Mouse (Mus musculus): ENCODE measurements around the gene Hs1bp3. TPM values are rescaled to one million over a fixed set of nuclear protein-coding genes. Genes with fewer than 3 reads are reported as not detected.

The Hs1bp3 gene
- 10 to 100 TPM in 1 of 2 experiments, 1 to 10 TPM in 1; 7.2 to 11.0 TPM for total RNA-seq (2021)

DNA sequence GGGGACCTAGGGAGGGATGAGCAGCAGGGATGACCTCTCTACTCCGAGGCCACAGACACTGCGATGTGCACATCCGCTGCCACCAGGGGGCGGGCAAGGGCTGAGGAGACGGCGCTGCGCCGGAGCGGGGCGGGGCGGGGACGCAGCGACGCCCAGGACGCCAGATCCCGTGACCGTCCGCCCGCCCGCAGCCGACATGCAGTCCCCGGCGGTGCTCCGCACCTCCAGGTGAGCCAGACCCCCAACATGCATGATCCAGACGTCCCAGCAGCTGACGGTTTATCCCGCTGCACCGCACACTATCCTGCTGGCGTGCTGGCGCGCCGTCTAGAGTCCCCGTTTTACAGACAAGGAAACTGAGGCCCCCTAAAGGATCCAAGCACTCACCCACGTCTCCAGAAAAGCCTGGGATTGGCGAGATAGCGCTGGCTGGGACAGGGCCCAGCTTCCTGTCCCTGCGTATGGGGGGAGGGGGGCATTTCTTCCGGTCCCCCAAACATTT lies at the start of gene Hs1bp3:
TSS of gene Hs1bp3 (plus strand) at position 163 of the 502 bp plus-strand sequence.
- peak; percentile 94 for DNase-seq

DNA sequence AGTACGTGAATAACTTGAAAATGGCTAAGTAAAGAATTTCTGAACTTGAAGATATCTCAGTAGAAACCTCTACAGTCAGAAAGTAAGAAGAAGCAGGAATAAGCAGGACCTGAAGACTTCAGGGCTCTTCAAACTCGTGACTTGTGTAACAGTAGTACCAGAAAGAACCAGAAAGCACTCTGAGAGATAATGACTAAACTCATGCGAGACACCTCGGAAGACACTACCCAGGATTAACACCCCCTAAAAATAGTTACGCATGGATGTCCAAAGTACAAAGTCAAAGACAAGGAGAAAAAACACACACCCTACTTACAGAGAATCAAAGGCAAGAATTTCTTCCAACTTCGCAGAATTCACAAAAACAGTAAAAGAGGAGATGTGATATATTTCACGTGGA lies 46.9 kb upstream of the Hs1bp3 start:
- DNase-seq: no peak

DNA sequence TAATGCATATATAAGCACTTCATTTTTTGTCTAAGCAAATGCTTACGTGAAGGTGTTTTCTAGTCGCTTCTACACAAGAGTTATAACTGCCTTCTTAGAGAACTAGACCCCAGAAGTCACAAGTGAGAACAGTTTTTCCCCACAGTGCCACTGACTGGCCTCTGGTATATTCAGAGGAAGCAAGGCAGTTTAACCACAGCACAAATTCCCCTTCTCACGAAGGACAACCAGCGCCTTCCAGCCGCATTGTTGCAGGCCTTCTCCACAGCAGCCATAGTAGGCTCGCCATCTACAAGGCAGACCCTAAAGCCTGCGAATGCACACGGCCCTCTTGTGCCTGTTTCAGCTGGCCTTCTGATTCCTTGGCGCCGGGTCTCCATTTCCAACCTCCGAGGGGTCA lies 43.6 kb upstream of the Hs1bp3 start:
- no peak for DNase-seq

DNA sequence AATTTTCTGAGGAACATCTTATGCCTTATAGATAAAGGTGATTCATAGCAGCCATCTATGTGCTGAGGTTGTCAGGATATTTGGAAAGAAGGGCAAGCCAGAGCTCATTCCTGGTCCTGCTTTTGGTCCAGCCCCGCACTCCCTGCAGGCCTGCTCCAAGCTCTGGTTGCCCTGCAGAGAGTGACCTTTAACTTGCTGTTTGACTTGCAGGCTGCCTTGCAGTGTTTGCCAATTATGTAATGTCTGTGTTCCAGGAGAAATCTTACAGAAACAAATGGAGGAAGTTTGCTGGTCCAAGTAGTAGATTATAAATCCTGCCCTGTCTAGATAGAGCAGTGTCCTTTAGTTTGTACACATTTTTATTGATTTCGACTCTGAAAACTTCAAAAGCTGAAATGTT lies 41.8 kb upstream of the Hs1bp3 start:
- DNase-seq: no peak

DNA sequence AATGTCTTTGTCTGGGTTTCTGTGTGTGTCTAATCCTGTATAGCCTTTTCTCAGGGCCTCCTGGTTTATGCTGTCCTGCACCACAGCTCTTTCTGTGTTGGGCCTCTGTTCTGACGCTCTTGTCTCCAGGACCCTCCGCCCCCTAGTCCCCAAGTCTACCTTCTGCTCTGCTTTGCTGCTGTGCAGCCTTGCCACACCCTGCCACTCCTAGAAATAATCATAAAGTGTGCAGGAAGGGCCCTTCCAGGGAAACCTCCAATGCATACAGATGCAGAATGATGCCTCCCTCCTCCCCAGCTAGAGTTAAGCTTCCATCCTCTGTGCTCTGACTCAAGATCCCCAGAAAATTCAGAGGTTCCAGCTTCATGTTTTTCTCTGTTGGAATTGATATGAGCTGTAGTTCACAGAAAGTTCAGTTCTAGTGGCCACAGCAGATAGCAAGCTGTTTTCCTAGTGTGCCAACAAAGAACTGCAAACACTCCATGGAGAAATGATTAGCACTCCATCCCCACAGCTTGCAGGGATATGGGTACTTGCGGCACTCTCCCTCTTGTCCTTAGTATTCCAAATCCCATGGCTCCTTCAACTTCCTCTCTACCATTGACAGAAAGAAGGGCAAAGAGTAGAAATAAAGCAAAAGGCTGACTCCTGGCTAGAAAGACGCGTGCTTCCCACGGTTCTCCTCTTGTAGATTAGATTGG lies 39.6 kb upstream of the Hs1bp3 start:
- no peak for DNase-seq

DNA sequence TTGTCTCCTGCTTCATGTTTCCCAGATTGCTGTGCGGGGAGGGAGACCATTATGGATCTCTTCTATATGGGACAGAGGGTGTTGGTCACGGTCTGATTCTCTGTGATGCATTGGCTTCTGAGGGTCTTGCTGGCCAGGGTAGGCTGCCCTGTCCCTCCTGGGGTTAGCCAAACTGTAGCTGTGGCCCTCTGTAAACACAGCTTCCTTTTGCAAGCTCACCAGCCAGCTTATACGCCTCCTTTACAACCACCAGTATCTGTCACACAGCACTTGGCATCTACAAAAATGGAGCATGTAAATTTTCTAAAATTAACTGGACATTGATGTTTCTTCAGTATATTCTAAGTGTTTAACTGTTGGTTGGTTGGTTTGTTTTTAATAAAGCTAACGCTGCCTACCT lies 37.8 kb upstream of the Hs1bp3 start:
- no peak for DNase-seq

DNA sequence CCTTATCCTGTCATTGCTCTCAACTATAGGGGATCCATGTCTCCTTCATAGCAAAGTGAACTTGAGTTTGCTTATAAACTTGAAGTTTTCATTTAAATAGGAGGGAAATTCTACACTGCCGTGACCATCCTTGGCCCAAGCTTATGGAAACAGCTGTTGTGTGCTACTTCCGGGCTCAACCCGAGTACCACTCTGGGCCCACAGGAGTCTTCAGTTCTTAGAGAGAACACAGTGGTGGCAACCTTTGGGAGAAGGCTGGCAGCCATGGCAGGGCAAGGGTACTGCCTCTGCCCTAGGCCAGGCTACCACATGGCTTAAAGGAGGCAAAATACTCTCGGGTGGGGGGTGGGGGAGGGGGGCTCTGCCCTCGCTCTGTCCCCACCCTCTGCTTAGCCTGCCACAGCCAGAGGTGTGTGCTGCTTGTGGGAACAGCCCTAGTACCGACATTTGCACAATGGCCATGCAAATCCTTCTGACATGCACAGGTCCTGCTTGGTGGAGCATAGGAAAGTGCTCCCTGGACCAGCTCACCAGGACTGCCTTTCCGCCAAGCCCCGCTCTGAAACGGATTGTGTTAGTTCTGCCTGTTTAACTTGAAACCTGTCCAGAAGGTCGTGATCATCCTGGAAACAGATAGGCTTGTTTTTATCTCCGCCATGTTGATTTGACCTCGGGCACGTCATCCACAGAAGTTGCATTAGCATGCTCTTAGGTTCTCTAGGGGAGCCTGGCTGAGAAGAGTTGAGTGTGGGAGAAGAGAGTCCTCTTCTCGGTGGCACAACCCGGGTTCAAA lies 31.8 kb upstream of the Hs1bp3 start:
- DNase-seq: no peak

DNA sequence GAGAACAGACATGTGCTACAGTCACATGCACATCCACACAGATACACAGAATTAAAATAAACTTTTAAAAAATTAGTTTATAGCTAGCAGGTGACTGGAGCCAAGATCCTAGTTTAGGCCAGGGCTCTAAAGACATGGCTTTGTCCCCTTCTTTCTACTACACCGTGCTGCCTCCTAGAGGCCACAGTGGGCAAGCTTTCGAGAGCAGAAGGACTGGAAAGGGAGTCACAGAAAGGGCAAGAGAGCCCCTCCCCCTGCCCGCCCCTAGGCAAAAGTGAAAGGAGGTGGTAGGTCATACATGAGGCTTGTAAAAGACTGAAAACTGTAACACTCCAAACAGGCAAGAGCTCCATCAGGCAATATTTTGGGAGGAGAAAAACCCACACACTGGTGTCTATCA lies 25.3 kb upstream of the Hs1bp3 start:
- DNase-seq: no peak

DNA sequence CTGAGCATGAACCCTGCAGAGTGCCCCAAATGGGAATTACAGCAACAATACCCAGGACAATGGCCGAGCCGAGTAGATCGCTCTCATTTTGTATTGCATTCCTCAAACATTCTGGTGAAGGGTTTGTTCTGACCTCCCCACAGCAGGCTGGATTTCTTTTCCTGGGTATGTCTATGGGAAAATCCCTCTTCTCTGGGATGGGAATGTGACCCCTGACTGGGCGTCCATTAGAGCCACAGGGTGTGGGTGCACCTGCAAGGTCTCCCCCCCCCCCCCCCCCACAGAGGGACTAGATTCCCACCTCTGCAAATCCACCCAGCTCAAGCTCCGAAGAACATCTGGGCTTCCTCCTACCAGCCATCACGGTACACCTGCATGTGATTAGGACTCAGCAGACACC lies 24.1 kb upstream of the Hs1bp3 start:
- no peak for DNase-seq

DNA sequence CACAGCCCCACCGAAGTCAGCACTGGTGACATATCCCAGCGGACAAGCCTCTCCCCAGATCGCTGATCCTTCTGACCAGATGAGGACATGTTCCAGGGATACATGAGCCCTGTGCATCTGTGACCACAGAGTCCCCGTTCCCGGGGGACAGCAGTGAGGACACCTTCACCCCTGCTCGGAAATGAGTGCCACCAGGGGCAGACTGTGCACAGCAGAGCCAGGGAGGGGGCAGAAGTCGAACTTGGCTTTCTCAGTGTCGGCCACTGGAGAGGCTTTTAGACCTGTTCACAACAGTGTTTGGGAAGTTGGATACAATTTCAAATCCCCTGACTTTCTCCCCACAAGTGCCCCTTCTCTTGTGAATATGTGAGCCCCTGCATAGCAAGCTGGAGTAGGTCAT lies 23.7 kb upstream of the Hs1bp3 start:
- DNase-seq: no peak

DNA sequence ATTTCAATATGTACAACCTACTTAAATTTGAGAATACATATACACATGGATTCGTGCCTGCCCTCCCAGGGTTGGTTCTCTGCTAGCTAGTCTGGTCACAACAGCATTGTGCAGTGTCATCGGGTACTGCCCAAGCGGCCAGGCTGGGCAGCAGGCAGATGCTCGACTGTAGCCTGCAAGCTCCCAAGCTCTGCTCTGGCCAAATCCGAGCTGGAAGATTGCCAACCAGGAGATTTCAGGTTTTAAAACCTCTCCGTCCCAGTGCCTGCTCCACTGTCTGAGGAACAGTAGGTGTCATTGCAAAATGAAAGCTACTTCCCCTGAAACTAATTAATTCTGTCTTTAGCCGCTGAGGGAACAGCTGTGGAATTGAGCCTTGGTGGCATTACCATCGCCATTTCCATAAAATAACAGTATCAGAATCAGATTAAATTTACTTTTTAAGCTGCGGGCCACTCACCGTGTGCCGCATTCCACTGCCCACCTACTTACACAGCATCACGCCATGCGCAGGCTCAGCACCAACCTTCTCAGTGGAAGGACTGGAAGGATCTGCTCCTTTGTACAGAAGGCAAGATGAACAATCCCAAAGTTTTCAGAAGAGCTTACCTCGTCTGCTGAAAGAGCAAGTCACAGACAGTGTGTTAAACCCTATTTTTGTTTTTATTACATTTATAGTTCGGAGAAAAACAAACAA lies 21.9 kb upstream of the Hs1bp3 start:
- DNase-seq: peak; percentile 33

DNA sequence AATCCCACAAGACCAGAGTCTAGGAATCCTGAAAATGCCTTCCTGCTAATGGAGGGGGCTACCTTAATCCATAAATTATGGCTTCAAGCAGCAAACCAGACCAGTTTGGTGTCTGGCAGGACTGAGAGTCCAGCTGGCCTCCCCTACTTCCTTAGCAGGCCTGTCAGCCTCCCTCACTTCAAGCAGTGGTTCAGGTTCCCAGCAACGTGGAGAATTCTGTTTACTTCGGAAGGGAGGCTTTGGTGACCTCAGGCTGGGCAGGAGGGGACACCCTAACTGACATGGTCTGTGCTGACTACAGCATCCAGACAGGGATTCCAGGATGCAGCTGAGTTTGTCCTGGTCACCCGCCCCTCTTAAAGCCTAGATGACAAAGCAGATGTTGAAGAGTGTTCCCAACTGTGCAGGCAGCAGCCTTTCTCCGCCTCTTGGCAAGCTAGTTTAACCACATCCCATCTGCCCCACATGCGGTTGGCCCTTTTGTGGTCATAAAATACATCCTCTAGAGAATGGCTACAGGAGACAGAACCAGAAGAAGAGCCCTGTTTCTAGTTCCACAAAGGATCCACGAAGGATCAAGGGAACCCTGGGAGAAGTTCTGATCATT lies 17.8 kb upstream of the Hs1bp3 start:
- no peak for DNase-seq

DNA sequence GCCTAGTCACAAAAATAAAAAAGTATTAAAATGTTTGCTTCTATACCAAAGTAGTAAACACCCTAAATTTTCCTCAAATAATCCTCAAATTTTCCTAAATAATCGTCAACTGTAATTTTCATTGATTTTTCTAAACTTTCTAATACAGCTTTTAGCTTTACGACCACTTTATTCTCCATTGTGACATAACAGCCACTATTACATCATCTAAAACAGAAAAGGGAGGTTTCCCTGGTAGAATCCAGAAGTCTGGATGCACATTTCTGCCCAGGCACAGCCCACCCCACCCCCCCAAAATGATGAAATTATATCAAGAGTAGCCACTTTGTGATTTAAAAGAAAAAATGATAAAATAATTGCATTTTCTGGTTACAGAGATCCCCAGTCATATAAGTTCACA lies 17.1 kb upstream of the Hs1bp3 start:
- DNase-seq: no peak

DNA sequence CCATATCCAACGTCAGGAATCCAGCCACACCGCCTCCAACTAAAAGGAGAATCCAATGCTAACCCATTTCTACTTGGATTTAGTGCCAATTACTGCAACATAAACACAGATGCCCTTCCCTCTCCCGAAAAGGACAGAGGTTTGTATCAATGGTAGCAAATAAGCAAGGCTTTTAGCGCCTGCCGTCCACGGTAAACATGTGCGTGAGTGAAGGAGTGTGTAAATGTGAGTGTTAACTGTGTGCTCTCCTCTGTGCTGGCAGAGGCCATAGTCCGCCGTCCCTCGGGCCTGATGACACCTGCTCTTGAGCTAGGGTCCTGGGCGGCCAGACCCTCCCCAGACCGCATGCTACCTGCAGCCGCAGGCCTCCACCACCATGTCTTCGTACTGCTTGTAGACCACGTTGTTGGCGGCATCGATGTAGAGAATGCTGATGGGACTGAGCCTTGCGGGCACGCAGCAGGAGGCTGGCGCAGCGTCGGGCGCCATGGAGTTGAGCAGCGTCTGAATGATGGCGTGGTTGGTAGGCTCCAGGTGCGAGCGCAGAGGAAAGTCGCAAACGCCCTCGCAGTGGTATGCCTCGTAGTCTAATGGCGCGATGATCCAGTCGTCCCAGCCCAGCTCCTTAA lies 15.5 kb upstream of the Hs1bp3 start:
- no peak for DNase-seq

DNA sequence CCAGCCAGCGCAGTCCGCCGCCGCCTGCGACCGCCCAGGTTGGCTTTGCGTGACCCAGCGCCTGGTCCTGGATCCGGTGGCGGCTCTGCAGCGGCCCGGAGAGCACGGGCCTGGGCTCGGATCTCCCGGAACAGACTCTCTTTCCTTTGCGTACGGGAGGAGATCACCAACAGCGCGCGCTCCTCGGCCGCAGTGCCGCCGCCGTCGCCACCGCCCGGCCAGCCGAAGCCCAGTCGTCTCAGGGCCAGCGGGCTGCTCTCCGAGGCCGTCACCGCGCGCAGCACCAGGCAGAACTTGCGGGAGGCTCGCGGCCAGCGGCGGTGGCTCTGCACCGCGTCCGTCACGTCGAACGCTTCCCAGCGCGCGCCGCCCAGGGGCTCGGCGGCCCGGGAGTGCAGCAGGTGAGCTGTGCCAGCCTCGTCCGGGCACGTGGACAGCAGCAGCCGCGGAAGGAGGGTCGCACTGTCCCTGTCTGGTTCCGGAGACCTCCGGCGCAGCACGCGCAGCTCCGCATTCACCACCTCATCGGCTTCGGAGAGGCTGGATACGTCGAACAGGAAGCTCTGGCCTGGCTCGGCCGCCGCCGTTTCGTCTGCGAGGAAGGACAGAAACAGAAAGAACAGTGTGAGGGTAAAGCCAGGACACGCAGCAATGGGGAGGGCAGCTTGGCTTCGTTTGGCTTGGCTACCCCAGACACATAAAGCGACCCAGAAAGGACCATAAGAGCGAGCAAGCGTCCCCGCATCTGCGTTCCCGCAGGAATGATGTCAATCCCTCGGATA lies 14.7 kb upstream of the Hs1bp3 start:
- DNase-seq: no peak

DNA sequence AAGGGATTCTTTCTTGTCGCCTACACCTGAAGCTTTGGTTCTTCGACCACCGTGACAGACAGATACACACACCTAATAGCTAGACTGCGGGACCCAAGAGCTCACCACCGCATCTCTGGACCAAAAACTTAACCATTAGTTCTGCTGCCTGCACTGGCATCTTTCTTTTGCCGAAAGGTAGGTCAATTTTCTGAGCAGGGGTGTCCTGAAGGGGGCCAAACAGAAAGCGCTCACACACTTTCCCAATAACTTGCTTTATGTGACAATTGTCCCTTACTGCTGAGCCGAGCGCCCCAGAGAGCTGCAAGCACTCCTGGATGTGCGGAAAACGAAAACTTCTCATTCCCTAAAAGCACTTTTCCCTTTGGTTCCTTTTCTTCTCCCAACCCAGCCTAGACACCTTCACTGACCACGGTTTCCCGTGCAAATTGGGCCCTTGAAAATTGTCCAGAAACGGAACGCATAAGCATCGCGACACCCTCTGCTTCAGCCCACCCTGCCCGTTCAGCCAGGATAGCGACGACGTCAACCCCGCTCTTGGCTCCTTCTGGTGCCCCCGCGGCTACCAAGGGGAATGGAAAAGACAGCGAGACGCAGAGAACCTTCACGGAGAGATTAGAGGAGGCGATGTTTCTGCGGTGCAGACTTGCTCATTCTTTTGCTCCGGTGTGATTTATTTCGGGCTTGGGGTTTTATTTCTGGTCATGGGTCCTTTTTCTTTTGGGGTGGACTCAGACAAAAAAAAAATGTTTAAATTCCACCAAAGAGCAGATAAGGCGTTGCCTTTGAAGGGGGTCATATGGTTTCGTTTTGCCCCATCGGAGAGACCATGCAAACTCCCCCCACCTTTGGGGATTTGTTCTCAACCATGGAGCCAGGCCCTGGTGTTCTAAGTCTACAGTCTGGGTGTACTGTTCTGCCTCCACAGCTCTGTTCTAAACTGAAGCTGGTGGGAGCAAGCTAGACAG lies 13.8 kb upstream of the Hs1bp3 start:
- DNase-seq: no peak

DNA sequence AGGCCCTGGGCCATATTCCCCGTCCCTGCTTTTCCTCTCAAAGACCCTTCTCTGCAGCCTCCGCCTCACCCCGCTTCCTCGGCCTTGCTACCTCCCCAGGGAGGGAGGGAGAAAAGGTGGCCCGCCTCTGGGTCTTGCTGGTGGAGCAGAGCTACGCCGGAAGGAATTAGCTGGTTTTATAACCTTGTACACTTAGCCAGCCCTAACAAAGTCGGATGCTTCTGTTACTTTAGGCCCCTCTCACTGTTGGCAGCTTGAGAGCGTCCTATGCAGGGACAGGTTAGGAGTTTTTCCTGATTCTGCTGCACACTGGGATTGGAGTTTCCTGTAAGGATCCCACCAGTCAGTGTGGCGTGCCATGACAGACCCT lies 13.1 kb upstream of the Hs1bp3 start:
- DNase-seq: no peak

DNA sequence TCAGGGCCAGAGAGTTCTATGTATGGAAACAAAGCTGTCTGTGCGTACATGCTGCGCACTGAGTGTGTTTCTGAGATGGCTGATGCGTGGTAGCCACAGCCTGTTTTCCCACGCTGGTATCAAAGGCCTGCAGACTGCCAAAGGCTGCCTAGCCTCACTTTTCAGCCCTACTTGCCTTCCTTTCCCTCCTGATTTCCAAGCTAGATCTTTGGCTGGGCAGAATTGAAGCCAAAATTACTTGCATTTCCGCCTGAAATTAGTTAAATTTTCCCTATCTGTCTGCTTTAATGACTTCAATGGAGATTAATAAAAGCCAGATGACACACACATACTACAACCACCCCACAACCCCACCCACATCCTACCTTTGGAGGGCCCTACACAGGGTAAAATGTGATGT lies 12.7 kb upstream of the Hs1bp3 start:
- DNase-seq: no peak

DNA sequence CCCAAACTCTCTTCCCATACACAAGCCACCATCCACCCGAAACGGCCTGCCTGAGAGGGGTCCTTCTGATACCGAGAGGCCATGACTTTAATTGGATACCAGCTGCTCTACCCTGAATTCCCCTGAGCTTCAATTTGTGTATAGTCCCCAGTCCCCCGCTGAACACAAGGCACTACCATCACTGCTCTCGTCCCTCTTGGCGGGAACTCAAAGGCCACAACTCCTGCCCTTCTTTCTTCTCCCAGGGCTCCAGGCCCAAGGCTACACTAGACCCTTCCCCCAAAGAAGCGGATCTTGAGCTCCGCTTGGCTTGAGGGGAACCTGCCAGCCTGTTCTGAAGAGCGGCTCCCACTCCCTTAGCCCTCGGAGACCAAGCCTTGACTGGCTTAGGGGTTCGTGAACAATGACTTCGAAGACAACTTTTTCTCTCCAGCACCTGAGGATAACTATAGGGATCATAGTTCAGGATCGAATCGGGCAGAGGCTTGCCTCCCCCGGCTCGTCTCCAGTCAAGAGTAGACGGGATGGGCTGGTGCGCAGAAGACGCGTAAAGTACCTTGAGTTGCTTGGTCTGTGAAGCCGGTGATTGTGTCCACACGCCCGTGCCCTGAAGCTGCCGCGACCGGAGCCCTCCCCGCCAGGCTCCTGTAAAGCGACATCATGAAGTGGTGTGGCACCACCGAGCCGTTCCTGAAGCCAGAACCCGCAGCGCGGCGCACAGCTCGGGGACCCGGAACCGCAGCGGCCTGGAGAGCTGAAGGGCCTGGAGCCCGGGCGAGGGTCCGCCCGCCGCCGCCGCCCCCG lies 12.0 kb upstream of the Hs1bp3 start:
- DNase-seq: no peak
